Mouse (Mus musculus) T-helper 2 cell (primary cell): ENCODE results near the gene Aldh3b1.

Source experiments
- in situ Hi-C: fragments of 300-600 bp; cut with MboI, MseI; formaldehyde crosslinking; loops from one replicate; pipeline ENCODE4 v1.15.1; 2025; ENCODE audit warnings: high pct_unique_total_duplicates

Gene Aldh3b1

GRCm38 (mm10) chr19:3945872-3946564 lies 16.4 kb upstream of the Aldh3b1 start:
- in situ Hi-C loops = no loop called here

DNA sequence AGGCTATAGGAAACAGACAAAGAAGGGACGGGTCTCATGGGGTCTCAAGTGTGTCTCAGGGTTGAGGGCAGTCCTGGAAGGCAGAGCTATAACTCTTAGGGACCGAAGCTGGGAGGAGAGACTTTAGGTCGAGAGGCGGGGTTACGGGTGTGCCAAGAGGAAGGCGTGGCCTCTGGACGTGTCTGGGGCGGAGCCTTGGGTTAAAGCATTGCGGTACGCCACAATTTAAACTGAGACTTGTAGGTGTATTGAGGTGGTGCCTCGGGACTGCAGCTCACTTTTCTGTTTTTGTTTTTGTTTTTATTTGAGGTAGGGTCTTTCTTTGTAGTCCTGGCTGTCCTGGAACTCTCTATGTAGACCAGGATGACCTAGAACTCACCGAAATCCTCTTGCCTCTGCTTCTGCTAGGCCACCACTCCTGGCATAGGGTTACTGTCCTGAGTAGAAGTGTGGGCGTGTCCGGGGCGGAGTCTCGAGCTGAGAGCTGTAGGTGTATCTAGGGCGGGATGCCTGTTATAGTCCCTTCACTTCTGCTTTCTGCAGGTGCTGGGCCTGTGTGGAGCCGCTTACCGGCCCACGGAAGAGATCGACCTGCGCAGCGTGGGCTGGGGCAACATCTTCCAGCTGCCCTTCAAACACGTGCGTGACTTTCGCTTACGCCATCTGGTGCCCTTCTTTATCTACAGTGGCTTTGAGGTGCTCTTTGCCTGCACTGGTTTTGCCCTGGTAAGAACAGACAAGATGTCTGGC lies 13.6 kb upstream of the Aldh3b1 start:
- in situ Hi-C loops = no loop called here

- in situ Hi-C loops = no loop called here
Observed at GRCm38 (mm10) chr19:3942315-3942714, 12.7 kb upstream of the Aldh3b1 start.

DNA sequence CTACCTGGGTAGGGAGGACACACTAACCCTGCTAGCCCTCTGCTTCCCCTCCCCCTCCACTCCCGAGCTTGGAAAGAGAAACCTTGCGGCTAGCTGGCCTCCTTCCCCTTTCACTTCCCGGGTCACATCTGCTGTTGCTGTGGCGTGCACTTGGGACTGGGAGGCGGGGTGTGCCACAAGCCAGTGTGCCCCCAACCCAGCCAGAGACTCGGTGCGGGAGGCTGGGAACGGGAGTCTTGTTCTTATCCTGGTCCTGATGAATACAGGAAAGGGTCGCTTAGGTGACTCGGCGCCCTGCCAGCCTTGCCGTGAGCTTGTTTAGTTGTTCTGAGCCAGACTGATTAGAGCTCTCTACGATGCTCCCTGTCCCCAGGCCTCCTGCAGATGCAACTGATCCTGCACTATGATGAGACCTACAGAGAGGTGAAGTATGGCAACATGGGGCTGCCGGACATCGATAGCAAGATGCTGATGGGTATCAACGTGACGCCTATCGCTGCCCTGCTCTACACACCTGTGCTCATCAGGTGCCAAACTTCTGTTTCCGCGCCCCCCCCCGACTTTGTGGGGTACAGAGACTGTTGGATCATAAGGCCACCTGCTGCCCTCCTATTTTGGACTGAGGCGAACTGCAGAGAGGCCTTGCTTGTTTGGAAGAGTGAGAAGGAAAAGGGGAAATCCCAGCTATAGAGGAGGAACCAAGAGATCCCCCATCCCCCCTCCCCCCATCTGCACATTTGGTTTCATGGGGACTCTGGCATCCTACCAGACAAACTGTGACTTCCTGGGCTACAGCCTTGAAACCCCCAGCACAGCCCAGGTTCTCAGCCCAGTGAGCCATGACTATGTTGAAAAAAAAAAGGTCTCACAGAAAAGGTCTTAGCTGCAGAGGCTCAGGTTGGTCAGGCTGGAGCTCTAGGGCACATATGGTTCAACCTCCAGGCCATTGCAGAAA lies 6.6 kb upstream of the Aldh3b1 start:
- in situ Hi-C loops = no loop called here

DNA sequence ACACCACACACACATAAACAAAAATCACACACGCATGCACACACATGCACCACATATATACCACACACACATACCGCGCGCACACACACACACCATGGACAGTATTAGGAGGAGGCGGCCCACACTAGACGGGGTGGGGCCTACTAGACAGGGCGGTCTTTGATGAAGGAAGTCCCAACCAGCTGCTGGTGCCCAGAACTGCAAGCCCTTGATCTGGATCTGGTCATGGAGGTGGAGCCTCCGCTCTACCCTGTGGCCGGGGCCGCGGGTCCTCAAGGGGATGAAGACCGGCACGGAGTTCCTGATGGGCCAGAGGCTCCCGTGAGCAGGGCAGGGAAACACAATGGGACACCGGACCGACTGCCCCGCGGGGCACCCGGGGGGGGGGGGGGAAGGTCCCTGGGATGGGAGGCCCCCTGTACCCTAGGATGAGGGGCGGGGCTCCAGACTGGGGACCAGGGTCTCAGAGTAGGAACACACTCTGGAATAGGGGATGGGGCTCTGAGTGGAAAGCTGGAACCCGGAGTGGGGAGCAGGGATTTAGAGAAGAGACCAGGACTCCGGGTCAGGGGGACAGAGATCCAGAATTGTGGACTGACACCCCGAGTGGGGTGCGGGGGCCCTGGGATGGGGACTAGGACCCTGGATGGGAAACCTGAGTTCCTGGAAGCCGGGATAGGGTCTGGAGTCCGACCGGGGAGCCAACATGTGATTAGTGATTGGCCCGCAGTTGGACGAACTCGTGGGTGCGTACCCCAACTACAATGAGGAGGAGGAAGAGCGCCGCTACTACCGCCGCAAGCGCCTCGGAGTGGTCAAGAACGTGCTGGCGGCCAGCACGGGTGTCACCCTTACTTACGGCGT lies 5.7 kb upstream of the Aldh3b1 start, which contains the start of gene Unc93b1:
Gene Unc93b1, plus strand, starts transcription at position 155 of the 864 bp plus-strand sequence.
- in situ Hi-C loops = no loop called here

DNA sequence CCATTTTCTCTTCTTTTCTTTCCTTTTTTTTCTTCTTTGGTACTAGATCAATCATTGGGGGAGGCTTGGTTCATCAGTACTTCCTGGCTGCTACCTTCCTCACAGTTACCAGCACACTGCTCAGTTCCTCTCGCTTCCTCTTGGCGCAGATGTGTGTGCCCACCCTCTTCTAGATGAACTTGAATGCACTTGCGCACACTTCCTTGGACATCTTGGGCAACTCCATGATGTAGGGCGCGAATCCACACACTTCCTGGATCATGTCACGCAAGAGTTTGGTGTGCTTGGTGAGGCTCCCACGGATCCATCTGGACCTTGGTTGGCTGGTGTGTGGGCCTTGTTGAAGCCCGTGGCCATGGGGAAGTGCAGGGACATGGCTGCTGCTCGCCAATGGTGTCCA lies 2.1 kb upstream of the Aldh3b1 start:
- in situ Hi-C loops = no loop called here

DNA sequence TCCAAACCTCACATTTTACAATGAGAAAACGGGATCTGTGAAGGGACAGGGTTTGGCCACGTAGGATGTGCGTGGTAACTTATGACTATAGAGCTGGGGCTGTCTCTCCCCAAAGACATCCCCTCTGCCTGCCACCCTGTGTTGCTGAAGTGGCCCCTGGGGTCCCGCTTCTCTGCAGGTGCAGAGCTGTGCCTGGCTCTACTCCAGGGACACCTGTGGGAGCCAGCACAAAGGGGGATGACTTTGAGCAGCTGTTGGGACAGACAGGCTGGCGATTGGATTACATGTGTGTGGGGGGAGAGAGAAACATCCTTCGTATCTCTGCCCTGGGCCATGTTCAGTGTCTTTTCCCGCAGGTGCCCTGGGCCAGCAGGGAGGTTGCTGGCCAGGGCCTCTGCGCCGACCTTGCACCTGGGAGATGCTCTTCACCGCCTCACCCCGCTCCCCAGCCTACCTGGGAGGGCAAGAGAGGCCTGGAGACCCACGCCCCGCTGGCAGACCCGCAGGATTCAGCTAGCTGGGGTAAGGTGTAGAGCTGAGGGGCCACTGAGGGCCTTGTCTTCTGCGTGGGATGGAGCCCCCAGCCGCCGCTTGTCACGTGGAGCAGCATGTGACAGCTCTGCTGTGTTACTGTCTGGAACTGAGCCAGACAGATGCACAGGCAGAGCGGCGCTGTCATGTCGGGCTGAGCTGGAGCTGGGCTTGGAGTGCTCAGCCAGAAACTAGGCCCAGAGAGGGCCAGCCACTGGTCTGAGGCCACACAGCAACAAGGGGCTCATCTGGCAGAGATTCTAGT lies 852 bp upstream of the Aldh3b1 start:
- in situ Hi-C loops = no loop called here

DNA sequence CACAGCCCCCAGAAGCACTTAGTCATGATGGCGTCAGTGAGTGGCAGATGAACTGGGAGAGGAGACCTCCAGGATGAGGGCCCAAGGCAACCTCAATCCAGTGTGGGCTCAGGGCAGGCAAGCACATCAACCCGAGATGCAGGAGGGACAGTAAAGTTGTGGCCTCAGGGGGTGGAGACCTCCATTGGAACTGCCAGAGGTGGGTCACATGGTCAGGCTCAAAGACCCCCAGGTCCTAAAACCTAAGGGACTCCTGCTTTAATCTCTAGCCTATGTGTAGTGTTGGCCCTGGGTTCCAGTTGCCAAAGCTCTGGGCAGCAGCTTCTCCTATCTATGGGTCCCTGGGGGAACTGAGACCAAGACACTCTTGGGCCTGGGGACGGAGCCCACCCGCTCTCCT lies 829 bp downstream of the Aldh3b1 start:
- in situ Hi-C loops = no loop called here

DNA sequence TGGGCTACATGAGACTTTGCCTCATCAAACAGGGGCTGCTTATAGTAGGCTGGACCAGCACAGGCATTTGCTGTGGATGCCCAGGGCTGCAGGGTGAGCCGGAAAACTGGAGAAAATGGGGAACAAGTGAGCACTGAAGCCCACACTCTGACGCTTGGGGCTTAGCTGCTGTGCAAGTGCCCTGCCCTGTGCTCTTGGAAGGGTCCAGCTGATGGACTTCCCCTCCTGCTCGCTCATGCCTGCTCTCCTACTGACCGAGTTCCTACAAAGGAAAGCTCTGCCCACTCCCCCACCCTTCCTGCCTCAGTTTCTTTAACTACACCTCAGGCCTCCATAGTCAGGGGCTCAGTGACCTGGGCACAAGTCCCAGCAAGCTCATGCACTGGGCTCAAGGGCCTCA lies 1.6 kb downstream of the Aldh3b1 start:
- in situ Hi-C loops = no loop called here

- in situ Hi-C loops = no loop called here
Observed at GRCm38 (mm10) chr19:3926685-3927084, 2.9 kb downstream of the Aldh3b1 start.

DNA sequence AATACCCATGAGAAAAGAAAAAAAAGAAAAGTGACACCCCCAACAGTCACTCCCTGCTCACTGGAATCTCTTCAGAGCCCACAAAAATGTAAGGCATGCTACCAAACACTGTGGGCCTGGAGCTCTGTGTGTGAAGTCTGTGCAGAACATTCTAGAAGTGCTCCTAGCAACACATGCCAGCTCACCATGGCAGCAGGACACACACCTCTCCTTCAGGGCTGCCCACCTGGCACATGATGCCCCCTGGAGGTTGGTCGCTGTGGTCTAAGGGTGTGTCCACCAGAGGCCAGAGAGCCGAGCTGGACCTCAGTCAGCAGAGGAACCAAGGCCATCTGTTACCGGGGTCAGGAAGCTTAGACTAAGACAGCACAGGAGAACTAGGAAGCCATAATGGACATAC lies 3.3 kb downstream of the Aldh3b1 start:
- in situ Hi-C loops = no loop called here

DNA sequence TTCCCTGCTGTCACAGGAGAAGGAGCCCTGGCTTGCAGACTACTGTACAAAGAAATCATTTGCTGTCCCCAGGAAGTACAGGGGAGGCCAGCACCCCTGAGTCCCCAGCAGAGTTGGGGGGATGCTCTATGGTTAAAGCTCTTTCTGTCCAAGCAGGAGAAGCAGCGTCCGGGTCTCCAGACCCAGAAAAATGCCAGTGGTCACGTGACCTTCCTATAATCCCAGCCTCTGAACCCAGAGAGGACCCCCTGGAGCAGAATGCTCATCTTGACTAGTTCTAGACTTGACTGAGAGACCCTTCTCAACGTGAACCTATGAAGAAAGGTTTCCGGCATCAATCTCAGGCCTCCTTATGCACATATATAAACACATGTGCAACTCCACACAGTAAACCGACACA lies 3.7 kb downstream of the Aldh3b1 start:
- in situ Hi-C loops = no loop called here

DNA sequence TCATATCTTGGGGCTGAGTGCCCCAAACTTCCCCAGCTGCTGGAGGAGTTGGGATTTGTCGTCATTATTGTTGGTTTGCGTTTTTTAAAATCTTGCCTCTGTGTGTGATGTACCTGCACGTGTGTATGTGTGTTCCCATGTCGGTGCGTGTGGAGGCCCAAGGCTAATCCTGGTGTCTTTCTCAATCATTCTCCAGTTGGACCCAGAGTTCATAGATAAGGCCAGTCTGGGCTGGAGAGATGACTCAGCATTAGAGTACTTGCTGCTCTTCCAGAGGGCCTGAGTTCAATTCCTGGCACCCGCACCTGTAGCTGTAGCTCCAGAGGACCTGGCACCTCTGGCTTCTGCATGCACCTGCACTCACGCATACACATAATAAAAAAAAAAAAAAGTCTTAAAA lies 4.7 kb downstream of the Aldh3b1 start:
- in situ Hi-C loops = no loop called here

GRCm38 (mm10) chr19:3924190-3924589 lies 5.4 kb downstream of the Aldh3b1 start:
- in situ Hi-C loops = no loop called here

DNA sequence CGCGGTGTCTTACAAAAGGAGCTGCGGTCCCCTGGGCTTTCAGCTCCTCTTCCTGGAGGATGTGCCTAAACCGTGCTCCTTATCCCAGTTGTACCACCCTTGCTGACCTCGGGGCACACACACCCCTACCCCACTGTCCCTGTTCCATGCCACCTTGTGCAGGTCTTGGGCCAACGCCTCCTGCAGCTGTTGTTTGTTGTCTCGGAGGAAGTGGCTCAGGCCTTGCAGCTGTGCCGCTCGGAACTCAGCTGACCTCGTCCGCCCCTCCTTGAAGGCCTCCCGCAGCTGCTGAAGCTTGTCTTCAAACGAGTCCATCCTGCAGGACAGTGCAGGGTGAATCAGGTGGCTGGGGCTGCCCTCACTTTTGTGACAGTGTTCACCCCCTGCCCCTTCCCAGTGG lies 6.0 kb downstream of the Aldh3b1 start:
- in situ Hi-C loops = no loop called here

DNA sequence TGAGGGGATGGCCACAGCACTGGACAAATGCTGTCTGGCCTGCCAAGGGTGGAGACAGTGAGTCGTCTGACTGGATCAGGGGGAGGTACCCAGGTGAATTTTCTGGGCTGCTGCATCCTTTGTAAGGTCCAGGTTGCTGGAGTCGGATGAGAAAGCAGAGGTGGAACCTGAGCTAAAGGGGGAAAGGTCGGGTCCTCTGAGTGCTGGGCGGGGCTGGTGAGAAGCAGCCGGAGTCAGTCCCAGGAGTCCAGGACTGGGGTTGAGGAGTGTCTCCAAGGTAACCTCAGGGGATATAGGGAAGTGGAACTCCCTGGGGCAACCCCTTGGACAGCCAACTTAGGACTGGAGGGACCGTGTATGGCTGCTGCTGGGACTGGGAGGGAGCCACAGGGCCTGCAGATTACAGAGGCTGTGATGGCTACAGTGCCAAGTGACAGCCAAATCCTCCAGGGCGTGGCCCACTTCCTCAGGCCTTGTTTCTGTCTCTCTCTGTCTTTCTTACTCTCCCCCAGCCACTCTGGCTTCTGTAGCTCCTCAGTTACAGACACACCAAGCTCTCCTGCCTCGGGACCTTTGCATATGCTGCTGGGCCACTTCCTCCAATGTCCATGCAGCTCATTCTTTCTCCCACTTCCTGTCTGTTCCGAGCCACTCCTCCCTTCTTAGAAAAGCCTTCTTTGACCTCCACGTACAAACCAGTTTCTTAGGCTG lies 6.8 kb downstream of the Aldh3b1 start:
- in situ Hi-C loops = no loop called here

GRCm38 (mm10) chr19:3919928-3920327 lies 9.7 kb downstream of the Aldh3b1 start:
- in situ Hi-C loops = no loop called here

DNA sequence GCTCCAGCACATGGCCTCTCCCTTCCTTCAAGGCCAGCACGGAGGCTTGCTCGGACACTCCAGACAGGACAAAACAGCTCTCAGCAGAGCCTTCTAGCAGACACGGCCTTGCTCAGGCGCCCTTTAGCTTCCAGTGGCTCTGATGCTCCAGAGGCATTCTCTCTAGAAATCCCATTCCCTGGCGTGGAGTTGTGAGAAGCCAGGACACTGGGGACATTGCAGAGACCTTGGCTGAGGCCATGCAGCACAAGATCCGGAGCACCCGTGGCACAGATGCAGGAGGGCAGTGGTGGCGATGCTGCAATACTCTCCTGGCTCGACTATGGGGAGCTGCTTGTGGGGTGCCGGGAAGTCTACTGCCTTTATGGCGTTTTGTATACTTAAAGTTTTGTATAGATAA lies 12.9 kb downstream of the Aldh3b1 start:
- in situ Hi-C loops = no loop called here

DNA sequence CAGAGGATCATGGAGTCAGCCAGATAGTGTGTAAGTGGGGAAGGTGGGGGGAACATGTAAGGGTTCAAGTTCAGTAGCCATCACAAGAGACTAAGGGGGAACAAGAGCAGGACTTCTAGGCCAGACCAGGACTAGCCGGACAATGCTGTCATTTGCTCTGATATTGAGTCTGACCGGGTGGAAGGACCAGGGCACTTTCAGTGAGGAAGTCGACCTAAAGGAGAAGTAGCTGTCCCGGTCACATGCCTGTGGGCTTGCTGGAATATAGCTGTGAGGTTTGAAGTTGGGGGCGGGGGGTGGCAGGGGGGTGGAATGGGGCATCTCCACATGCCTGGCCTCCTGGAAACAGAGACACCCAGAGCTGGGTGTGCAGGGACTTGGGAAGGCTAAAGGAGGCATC lies 15.1 kb downstream of the Aldh3b1 start:
- in situ Hi-C loops = no loop called here

- in situ Hi-C loops = no loop called here
Observed at GRCm38 (mm10) chr19:3913692-3914091, 15.9 kb downstream of the Aldh3b1 start.
